Mouse (Mus musculus) midbrain, embryonic 14.5 days (tissue): ENCODE measurements around the gene 2310061I04Rik. TPM values are rescaled to one million over a fixed set of nuclear protein-coding genes. Genes with fewer than 3 reads are reported as not detected.

Experiments used
- ATAC-seq: fragments of 200-750 bp; cut with Nextera tagmentation; 2 replicates; pipeline ENCODE4 v1.8.0; 2017; ENCODE audit warnings: moderate number of reproducible peaks, moderate library complexity; ENCODE audit not compliant: low FRiP score, low TSS enrichment
- DNase-seq: peaks from one replicate; pipeline ENCODE4 v3.0.0-alpha.2; 2015
- H3K27ac ChIP-seq: fragments of 300-500 bp; sonication (generic); replicated peaks from 2 replicates; pipeline ENCODE4 v1.5.1; 2014; ENCODE audit warnings: mild to moderate bottlenecking, low read depth, low read length, moderate library complexity
- H3K27me3 ChIP-seq: fragments of 300-500 bp; sonication (generic); 2 replicates; pipeline ENCODE4 v1.6.1; 2014; ENCODE audit warnings: low read length, control low read depth, mixed read lengths; ENCODE audit not compliant: control insufficient read depth, insufficient read depth
- H3K36me3 ChIP-seq: fragments of 300-500 bp; sonication (generic); 2 replicates; pipeline ENCODE4 v1.6.1; 2014; ENCODE audit warnings: low read length, control low read depth; ENCODE audit not compliant: control insufficient read depth, insufficient read depth
- H3K4me1 ChIP-seq: fragments of 300-500 bp; sonication (generic); 2 replicates; pipeline ENCODE4 v1.6.1; 2014; ENCODE audit warnings: mild to moderate bottlenecking, antibody characterized with exemption, low read length, control low read depth; ENCODE audit not compliant: control insufficient read depth, insufficient read depth
- H3K4me2 ChIP-seq: fragments of 300-500 bp; sonication (generic); 2 replicates; pipeline ENCODE4 v1.6.1; 2014; ENCODE audit warnings: mild to moderate bottlenecking, low read length, moderate library complexity
- H3K4me3 ChIP-seq: fragments of 300-500 bp; sonication (generic); replicated peaks from 2 replicates; pipeline ENCODE4 v1.5.1; 2014; ENCODE audit warnings: low read depth, low read length
- H3K9ac ChIP-seq: fragments of 300-500 bp; sonication (generic); replicated peaks from 2 replicates; pipeline ENCODE4 v1.6.1; 2014; ENCODE audit warnings: mild to moderate bottlenecking, low read length, moderate library complexity
- H3K9me3 ChIP-seq: fragments of 300-500 bp; sonication (generic); 2 replicates; pipeline ENCODE4 v1.6.1; 2016; ENCODE audit warnings: low read length, control low read depth, mixed read lengths; ENCODE audit not compliant: control insufficient read depth
- WGBS: fragments of 180-500 bp; shearing (Covaris S2); extraction: QIAGEN DNeasy Blood & Tissue Kit; methylation state at CpG from one replicate; pipeline ENCODE4 v1.1.7; 2014; 5-methylcytosine and 5-hydroxymethylcytosine counted together
- polyA plus RNA-seq: library from polyadenylated mRNA; unstranded; fragments of >200 nt; fragmentation: Nextera tagmentation; extraction: Ambion mirVana; gene quantifications from 2 replicates; pipeline ENCODE4 v1.2.1, GENCODE M21; 2014

The 2310061I04Rik gene
- polyA plus RNA-seq, 1 experiment from 2014 or later, result 50.7 TPM

- ATAC-seq (no peak), DNase-seq (peak; percentile 37)
- peak overlapping the region; percentile 91 for H3K4me2 ChIP-seq
- 3% methylated on average over 7 of the region's 7 CpGs for WGBS
- peak overlapping the region; percentile 93 for H3K9ac ChIP-seq
- H3K9me3 ChIP-seq, result no peaks in the 10 kb centered on the region
- peaks cover 51% of the 10 kb centered on the region for H3K4me1 ChIP-seq
- H3K4me3 ChIP-seq, result peak overlapping the region; percentile 79
- H3K27ac ChIP-seq, result 0 out of 2 replicates have a peak overlapping the region, but pooled peaks have one; percentile 43
- no peaks in the 10 kb centered on the region for H3K27me3 ChIP-seq
- peaks cover 19% of the 10 kb centered on the region for H3K36me3 ChIP-seq
Measured at GRCm38 (mm10) chr17:35869346-35870067, 27.7 kb downstream of the 2310061I04Rik start.

DNA sequence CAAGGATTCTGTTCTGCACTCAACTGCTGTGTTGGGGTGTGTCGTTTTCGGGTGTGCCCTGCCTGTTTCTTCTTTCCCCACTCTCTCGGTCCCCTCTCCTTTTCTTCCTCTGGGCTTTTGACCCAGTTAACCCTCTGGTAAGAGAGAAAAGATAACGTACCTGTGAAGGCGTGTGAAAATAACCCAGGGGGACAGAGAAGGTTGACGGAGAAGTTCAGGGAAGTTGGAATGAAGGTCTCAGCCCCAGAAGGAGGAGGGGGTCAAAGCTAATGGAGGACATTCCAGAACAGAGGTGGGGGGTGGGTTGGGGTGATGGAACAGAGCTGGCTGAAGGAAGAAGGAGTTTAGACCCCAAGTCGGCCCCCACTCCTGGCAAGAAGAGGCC, 28.3 kb downstream of the 2310061I04Rik start:
- Histone ChIP-seq H3K4me1 (peaks cover 52% of the 10 kb centered on the region), H3K4me3 (peak overlapping the region; percentile 79), H3K9me3 (no peaks in the 10 kb centered on the region), H3K36me3 (peaks cover 13% of the 10 kb centered on the region), H3K4me2 (peak overlapping the region; percentile 91), H3K27ac (0 out of 2 replicates have a peak overlapping the region, but pooled peaks have one; percentile 43), H3K9ac (peak overlapping the region; percentile 93), H3K27me3 (no peaks in the 10 kb centered on the region)
- no peak for ATAC-seq
- 4% methylated on average over 7 of the region's 7 CpGs for WGBS
- DNase-seq, result no peak

DNA sequence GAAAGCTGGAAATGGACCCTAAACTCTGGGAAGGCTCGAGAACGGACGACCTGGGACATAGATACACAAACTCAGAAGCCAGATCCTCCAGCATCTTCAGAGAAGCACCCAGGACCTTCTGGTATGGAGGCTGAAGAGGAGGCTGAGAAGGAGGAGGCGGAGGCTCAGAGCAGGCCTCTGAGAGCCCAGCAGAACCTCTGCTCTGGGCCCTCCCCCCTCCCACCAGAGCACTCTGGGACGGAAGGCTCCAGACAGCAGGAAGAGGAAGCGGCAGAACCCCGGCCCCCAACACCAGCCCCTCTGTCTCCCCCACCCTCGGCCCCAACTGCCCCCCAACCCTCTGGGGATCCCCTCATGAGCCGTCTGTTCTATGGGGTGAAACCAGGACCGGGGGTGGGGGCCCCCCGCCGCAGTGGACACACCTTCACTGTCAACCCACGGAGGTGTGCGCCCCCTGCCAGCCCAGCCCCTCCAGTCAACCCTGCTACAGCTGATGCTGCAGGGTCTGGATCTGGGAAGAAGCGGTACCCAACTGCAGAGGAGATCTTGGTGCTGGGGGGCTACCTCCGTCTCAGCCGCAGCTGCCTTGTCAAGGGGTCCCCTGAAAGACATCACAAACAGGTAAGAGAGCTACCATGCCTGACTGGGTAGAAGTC, 28.9 kb downstream of the 2310061I04Rik start:
- peak overlapping the region; percentile 97 for H3K27ac ChIP-seq
- H3K4me1 ChIP-seq, result peaks cover 52% of the 10 kb centered on the region
- ATAC-seq (no peak), DNase-seq (no peak)
- peaks cover 7% of the 10 kb centered on the region; the same call in 1 of the 2 replicates for H3K36me3 ChIP-seq
- no peaks in the 10 kb centered on the region for H3K9me3 ChIP-seq
- 32% methylated on average over 17 of the region's 17 CpGs for WGBS
- H3K4me3 ChIP-seq, result peak overlapping the region; percentile 79
- no peaks in the 10 kb centered on the region for H3K27me3 ChIP-seq
- peak overlapping the region; percentile 93 for H3K9ac ChIP-seq
- H3K4me2 ChIP-seq, result peak overlapping the region; percentile 91

- peaks cover 46% of the 10 kb centered on the region for H3K4me1 ChIP-seq
- H3K4me3 ChIP-seq, result peak overlapping the region; percentile 79
- WGBS, result 7% methylated on average over 26 of the region's 26 CpGs
- ATAC-seq, result no peak
- peak overlapping the region; percentile 93 for H3K9ac ChIP-seq
- H3K27ac ChIP-seq, result peak overlapping the region; percentile 97
- no peaks in the 10 kb centered on the region for H3K27me3 ChIP-seq
- no peaks in the 10 kb centered on the region for H3K9me3 ChIP-seq
- peaks cover 4% of the 10 kb centered on the region; the same call in 1 of the 2 replicates for H3K36me3 ChIP-seq
- peak overlapping the region; percentile 91 for H3K4me2 ChIP-seq
- DNase-seq, result peak; percentile 55
Measured at GRCm38 (mm10) chr17:35866911-35867890, 30.0 kb downstream of the 2310061I04Rik start.

DNA sequence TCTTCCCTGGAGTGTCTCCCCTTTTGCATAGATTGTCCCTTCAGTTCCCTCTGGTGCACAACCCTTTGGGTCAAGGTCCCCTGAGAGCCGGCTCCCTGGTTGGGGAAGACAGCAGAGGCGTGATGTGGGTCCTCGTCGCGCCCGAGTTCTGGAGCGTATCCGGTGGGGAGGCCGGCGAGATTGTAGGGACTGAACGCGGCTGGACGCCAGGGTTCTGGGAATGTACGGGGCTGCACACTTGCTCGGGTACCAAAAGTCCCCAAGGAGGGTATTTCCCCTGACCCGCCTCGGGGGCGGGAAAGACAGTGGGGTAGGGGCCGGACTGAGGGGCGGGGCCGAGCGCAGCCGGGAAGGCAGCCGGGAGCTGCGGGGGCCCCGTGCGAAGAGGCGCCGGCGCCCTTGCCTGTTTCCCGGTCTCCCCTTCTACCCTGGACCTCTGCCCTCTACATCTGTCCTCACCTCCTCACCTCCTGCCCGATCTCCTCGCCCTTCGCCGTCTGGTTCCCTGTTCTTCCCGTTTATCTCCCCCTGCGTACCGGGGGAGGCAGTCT, 30.9 kb downstream of the 2310061I04Rik start:
- H3K4me2 ChIP-seq, result peak overlapping the region; percentile 91
- under 1% methylated on average over 31 of the region's 38 CpGs for WGBS
- H3K27me3 ChIP-seq, result no peaks in the 10 kb centered on the region
- peak overlapping the region; percentile 93 for H3K9ac ChIP-seq
- ATAC-seq (peak; percentile 29), DNase-seq (peak; percentile 79)
- H3K9me3 ChIP-seq, result no peaks in the 10 kb centered on the region
- H3K4me3 ChIP-seq, result peak overlapping the region; percentile 79
- H3K36me3 ChIP-seq, result peaks cover 3% of the 10 kb centered on the region; the same call in 1 of the 2 replicates
- H3K4me1 ChIP-seq, result peaks cover 42% of the 10 kb centered on the region
- H3K27ac ChIP-seq, result peak overlapping the region; percentile 97

- H3K9ac ChIP-seq, result peak within 1 kb of the TSS; percentile 93
- under 1% methylated on average over 47 of the region's 48 CpGs for WGBS
Measured at GRCm38 (mm10) chr17:35865481-35866280, 31.6 kb downstream of the 2310061I04Rik start, which contains the start of gene Ppp1r18. Ppp1r18 (plus strand) TSS chr17:35865593.

GRCm38 (mm10) chr17:35864832-35865353, 32.3 kb downstream of the 2310061I04Rik start:
- peaks cover 36% of the 10 kb centered on the region for H3K4me1 ChIP-seq
- H3K9ac ChIP-seq, result peak overlapping the region; percentile 93
- DNase-seq, result no peak
- H3K27me3 ChIP-seq, result no peaks in the 10 kb centered on the region
- no peaks in the 10 kb centered on the region for H3K9me3 ChIP-seq
- H3K4me3 ChIP-seq, result peak overlapping the region; percentile 79
- WGBS, result 24% methylated on average over 10 of the region's 10 CpGs
- ATAC-seq, result no peak
- peak overlapping the region; percentile 91 for H3K4me2 ChIP-seq
- H3K36me3 ChIP-seq, result no peaks in the 10 kb centered on the region
- peak overlapping the region; percentile 97 for H3K27ac ChIP-seq

More at GRCm38 (mm10) chr17:35865481-35866280, 31.6 kb downstream of the 2310061I04Rik start, which contains the start of gene Ppp1r18:
- Histone ChIP-seq H3K27ac (peak within 1 kb of the TSS; percentile 97), H3K4me3 (peak within 1 kb of the TSS; percentile 79), H3K4me1 (peaks cover 43% of the 10 kb centered on the region), H3K27me3 (no peaks in the 10 kb centered on the region), H3K9me3 (no peaks in the 10 kb centered on the region), H3K4me2 (peak within 1 kb of the TSS; percentile 91), H3K36me3 (no peaks in the 10 kb centered on the region)
- DNase-seq (peak; percentile 88), ATAC-seq (peak; percentile 72)
